Mouse (Mus musculus): ENCODE results near the gene Sik3. TPM values are rescaled to one million over a fixed set of nuclear protein-coding genes. Genes with fewer than 3 reads are reported as not detected.

The Sik3 gene
- polyA plus RNA-seq, 1 experiment, result 32.0 TPM

- no peaks in the 10 kb centered on the region for H3K36me3 ChIP-seq (ENCODE audit: control insufficient read depth, insufficient read depth)
- TF ChIP-seq MYOD1 (IDR thresholded peaks at IDR 0.05; ENCODE audit: control insufficient read depth, insufficient read length, low read depth) (no peak), CEBPB (IDR thresholded peaks at IDR 0.05; ENCODE audit: low read depth) (no peak), MAX (IDR thresholded peaks at IDR 0.05) (no peak), USF1 (IDR thresholded peaks at IDR 0.05; ENCODE audit: low read depth) (no peak), CTCF (IDR thresholded peaks at IDR 0.05; ENCODE audit: control insufficient read depth, insufficient read depth, insufficient read length) (no peak), FOSL1 (IDR thresholded peaks at IDR 0.05; ENCODE audit: insufficient read depth, low read length, poor library complexity, severe bottlenecking) (no peak), MYOG (IDR thresholded peaks at IDR 0.05; ENCODE audit: control insufficient read depth, extremely low read depth, insufficient read length) (no peak)
- H3K79me2 ChIP-seq (ENCODE audit: control insufficient read depth, insufficient read depth), result no peaks in the 10 kb centered on the region
- no peak overlapping the region for H3K4me3 ChIP-seq (ENCODE audit: insufficient read depth, poor library complexity, severe bottlenecking)
- H3K79me3 ChIP-seq (ENCODE audit: low read depth), result no peaks in the 10 kb centered on the region
- H3K27me3 ChIP-seq (ENCODE audit: control insufficient read depth, insufficient read depth, insufficient read length), result no peaks in the 10 kb centered on the region
- no peak overlapping the region for H3ac ChIP-seq (ENCODE audit: control insufficient read depth, insufficient read length, low read depth)
Measured at GRCm38 (mm10) chr9:46163430-46163829, 150.8 kb downstream of the Sik3 start.

- H3K4me3 ChIP-seq (ENCODE audit: insufficient read depth, poor library complexity, severe bottlenecking), result no peak overlapping the region
- H3K79me3 ChIP-seq (ENCODE audit: low read depth), result no peaks in the 10 kb centered on the region
- no peaks in the 10 kb centered on the region for H3K27me3 ChIP-seq (ENCODE audit: control insufficient read depth, insufficient read depth, insufficient read length)
- H3ac ChIP-seq (ENCODE audit: control insufficient read depth, insufficient read length, low read depth), result no peak overlapping the region
- no peak for TF ChIP-seq MAX (IDR thresholded peaks at IDR 0.05)
- TF ChIP-seq USF1 (IDR thresholded peaks at IDR 0.05; ENCODE audit: low read depth), result no peak
- no peak for TF ChIP-seq MYOG (IDR thresholded peaks at IDR 0.05; ENCODE audit: control insufficient read depth, extremely low read depth, insufficient read length)
- TF ChIP-seq MYOD1 (IDR thresholded peaks at IDR 0.05; ENCODE audit: control insufficient read depth, insufficient read length, low read depth), result no peak
- TF ChIP-seq CEBPB (IDR thresholded peaks at IDR 0.05; ENCODE audit: low read depth), result no peak
- no peak for TF ChIP-seq FOSL1 (IDR thresholded peaks at IDR 0.05; ENCODE audit: insufficient read depth, low read length, poor library complexity, severe bottlenecking)
- TF ChIP-seq CTCF (IDR thresholded peaks at IDR 0.05; ENCODE audit: control insufficient read depth, insufficient read depth, insufficient read length), result no peak
- peaks cover 4% of the 10 kb centered on the region for H3K79me2 ChIP-seq (ENCODE audit: control insufficient read depth, insufficient read depth)
- H3K36me3 ChIP-seq (ENCODE audit: control insufficient read depth, insufficient read depth), result no peaks in the 10 kb centered on the region
Measured at GRCm38 (mm10) chr9:46168802-46169201, 156.2 kb downstream of the Sik3 start.

GRCm38 (mm10) chr9:46172251-46172650, 159.6 kb downstream of the Sik3 start:
- Histone ChIP-seq H3K27me3 (ENCODE audit: control insufficient read depth, insufficient read depth, insufficient read length) (no peaks in the 10 kb centered on the region), H3K79me2 (ENCODE audit: control insufficient read depth, insufficient read depth) (peaks cover 10% of the 10 kb centered on the region), H3K79me3 (ENCODE audit: low read depth) (peaks cover 6% of the 10 kb centered on the region), H3K36me3 (ENCODE audit: control insufficient read depth, insufficient read depth) (no peaks in the 10 kb centered on the region), H3K4me3 (ENCODE audit: insufficient read depth, poor library complexity, severe bottlenecking) (no peak overlapping the region), H3ac (ENCODE audit: control insufficient read depth, insufficient read length, low read depth) (no peak overlapping the region)
- no peak for TF ChIP-seq MAX (IDR thresholded peaks at IDR 0.05)
- no peak for TF ChIP-seq MYOD1 (IDR thresholded peaks at IDR 0.05; ENCODE audit: control insufficient read depth, insufficient read length, low read depth)
- no peak for TF ChIP-seq USF1 (IDR thresholded peaks at IDR 0.05; ENCODE audit: low read depth)
- TF ChIP-seq CTCF (IDR thresholded peaks at IDR 0.05; ENCODE audit: control insufficient read depth, insufficient read depth, insufficient read length), result no peak
- TF ChIP-seq FOSL1 (IDR thresholded peaks at IDR 0.05; ENCODE audit: insufficient read depth, low read length, poor library complexity, severe bottlenecking), result no peak
- TF ChIP-seq MYOG (IDR thresholded peaks at IDR 0.05; ENCODE audit: control insufficient read depth, extremely low read depth, insufficient read length), result no peak
- TF ChIP-seq CEBPB (IDR thresholded peaks at IDR 0.05; ENCODE audit: low read depth), result no peak

GRCm38 (mm10) chr9:46172953-46173352, 160.3 kb downstream of the Sik3 start:
- no peak overlapping the region for H3K4me3 ChIP-seq (ENCODE audit: insufficient read depth, poor library complexity, severe bottlenecking)
- peaks cover 6% of the 10 kb centered on the region for H3K36me3 ChIP-seq (ENCODE audit: control insufficient read depth, insufficient read depth)
- peaks cover 10% of the 10 kb centered on the region for H3K79me2 ChIP-seq (ENCODE audit: control insufficient read depth, insufficient read depth)
- H3ac ChIP-seq (ENCODE audit: control insufficient read depth, insufficient read length, low read depth), result no peak overlapping the region
- no peak for TF ChIP-seq MAX (IDR thresholded peaks at IDR 0.05)
- TF ChIP-seq MYOD1 (IDR thresholded peaks at IDR 0.05; ENCODE audit: control insufficient read depth, insufficient read length, low read depth), result no peak
- TF ChIP-seq CTCF (IDR thresholded peaks at IDR 0.05; ENCODE audit: control insufficient read depth, insufficient read depth, insufficient read length), result no peak
- no peak for TF ChIP-seq CEBPB (IDR thresholded peaks at IDR 0.05; ENCODE audit: low read depth)
- no peak for TF ChIP-seq MYOG (IDR thresholded peaks at IDR 0.05; ENCODE audit: control insufficient read depth, extremely low read depth, insufficient read length)
- TF ChIP-seq FOSL1 (IDR thresholded peaks at IDR 0.05; ENCODE audit: insufficient read depth, low read length, poor library complexity, severe bottlenecking), result no peak
- TF ChIP-seq USF1 (IDR thresholded peaks at IDR 0.05; ENCODE audit: low read depth), result no peak
- no peaks in the 10 kb centered on the region for H3K27me3 ChIP-seq (ENCODE audit: control insufficient read depth, insufficient read depth, insufficient read length)
- H3K79me3 ChIP-seq (ENCODE audit: low read depth), result peaks cover 6% of the 10 kb centered on the region

GRCm38 (mm10) chr9:46173919-46174318, 161.3 kb downstream of the Sik3 start:
- TF ChIP-seq USF1 (IDR thresholded peaks at IDR 0.05; ENCODE audit: low read depth) (no peak), MYOD1 (IDR thresholded peaks at IDR 0.05; ENCODE audit: control insufficient read depth, insufficient read length, low read depth) (no peak), MAX (IDR thresholded peaks at IDR 0.05) (no peak), CTCF (IDR thresholded peaks at IDR 0.05; ENCODE audit: control insufficient read depth, insufficient read depth, insufficient read length) (no peak), CEBPB (IDR thresholded peaks at IDR 0.05; ENCODE audit: low read depth) (no peak), MYOG (IDR thresholded peaks at IDR 0.05; ENCODE audit: control insufficient read depth, extremely low read depth, insufficient read length) (no peak), FOSL1 (IDR thresholded peaks at IDR 0.05; ENCODE audit: insufficient read depth, low read length, poor library complexity, severe bottlenecking) (no peak)
- H3K4me3 ChIP-seq (ENCODE audit: insufficient read depth, poor library complexity, severe bottlenecking), result no peak overlapping the region

More at GRCm38 (mm10) chr9:46173919-46174318, 161.3 kb downstream of the Sik3 start:
- peaks cover 10% of the 10 kb centered on the region for H3K79me2 ChIP-seq (ENCODE audit: control insufficient read depth, insufficient read depth)
- peaks cover 12% of the 10 kb centered on the region for H3K36me3 ChIP-seq (ENCODE audit: control insufficient read depth, insufficient read depth)
- peaks cover 6% of the 10 kb centered on the region for H3K79me3 ChIP-seq (ENCODE audit: low read depth)
- no peak overlapping the region for H3ac ChIP-seq (ENCODE audit: control insufficient read depth, insufficient read length, low read depth)
- H3K27me3 ChIP-seq (ENCODE audit: control insufficient read depth, insufficient read depth, insufficient read length), result no peaks in the 10 kb centered on the region
